Mouse (Mus musculus) left cerebral cortex, adult 6 months (tissue): ENCODE data around the gene Gins3. TPM values are rescaled to one million over a fixed set of nuclear protein-coding genes. Genes with fewer than 3 reads are reported as not detected.

Experiments used
- long read RNA-seq, 2 experiments: library from polyadenylated mRNA; unstranded; transcript quantifications; one replicate each; pipeline ENCODE4 v2.0.0; 2019 to 2020
- polyA plus RNA-seq: library from polyadenylated mRNA; unstranded; fragments of <200 nt; fragmentation: Nextera tagmentation; gene quantifications from 2 replicates; pipeline ENCODE4 v1.2.3, GENCODE M21; 2021

Gene Gins3
- polyA plus RNA-seq = 2.3 and 2.7 TPM in 2 replicates
- long read RNA-seq, experiment 1, transcript Gins3-201 (3 exons, 2,519 nt) = major isoform, 13 of 16 reads
- long read RNA-seq, experiment 1, partial matches to known transcripts = 0 of 16 reads
- long read RNA-seq, experiment 1, other reads (novel, unspliced or antisense) = 0 of 16 reads
- long read RNA-seq, experiment 2, partial matches to known transcripts = 0 of 3 reads
- long read RNA-seq, experiment 2, other reads (novel, unspliced or antisense) = 2 of 3 reads

GRCm38 (mm10) chr8:95633262-95634062, at the start of gene Gins3:
Gins3 (plus strand) TSS chr8:95633453.

GRCm38 (mm10) chr8:95676631-95677030, 43.4 kb downstream of the Gins3 start, which contains the start of gene Ndrg4:
Ndrg4 (plus strand) TSS chr8:95676980.

Other genes with a start within 250 kb of the Gins3 start
- 116 and 134 TPM in 2 replicates for gene Cfap20, start 198.6 kb upstream of the Gins3 start, polyA plus RNA-seq
- gene Csnk2a2, start 143.4 kb upstream of the Gins3 start, polyA plus RNA-seq = 9.1 and 10.3 TPM in 2 replicates
- 7.0 and 7.9 TPM in 2 replicates for gene Ccdc113, start 99.4 kb upstream of the Gins3 start, polyA plus RNA-seq
- gene Prss54, start 57.1 kb upstream of the Gins3 start, polyA plus RNA-seq = not detected in 2 replicates
- gene Ndrg4, start 43.5 kb downstream of the Gins3 start, polyA plus RNA-seq = 955 and 1,153 TPM in 2 replicates
- 8.1 and 12.1 TPM in 2 replicates for gene Setd6, start 82.4 kb downstream of the Gins3 start, polyA plus RNA-seq
- 8.8 and 13.5 TPM in 2 replicates for gene Cnot1, start 174.0 kb downstream of the Gins3 start, polyA plus RNA-seq
- 224 and 267 TPM in 2 replicates for gene Sap18b, start 191.9 kb downstream of the Gins3 start, polyA plus RNA-seq
- gene Slc38a7, start 220.1 kb downstream of the Gins3 start, polyA plus RNA-seq = 15.4 and 16.2 TPM in 2 replicates